Comparison of ENCODE assay signal across 35 mouse cellular contexts in genomic region chr10:79597936-79598230, GRCm38 (mm10). TPM values are rescaled to one million over a fixed set of nuclear protein-coding genes. Genes with fewer than 3 reads are reported as not detected.
"Had no signal": no experiment of that assay in that cellular context is flagged by ENCODE, and none has a peak within 500 bp of the region (broad histone marks: within the 10 kb centered on the region; RNA-seq: fewer than 3 reads in every experiment).

No protein-coding gene starts in this region.

- H3K4me2 ChIP-seq: heart, embryonic 12.5 days; hindbrain, embryonic 12.5 days; hindbrain, embryonic 14.5 days; intestine, embryonic 15.5 days; limb, embryonic 12.5 days had no signal

- H3K9ac ChIP-seq: forebrain, postnatal 0 days; heart, embryonic 12.5 days; hindbrain, embryonic 12.5 days; hindbrain, embryonic 14.5 days; intestine, embryonic 15.5 days; limb, embryonic 12.5 days had no signal

- H3K4me3 ChIP-seq: gastrocnemius, adult 2 months; heart, embryonic 10.5 days; heart, embryonic 12.5 days; hindbrain, embryonic 10.5 days; hindbrain, embryonic 12.5 days; intestine, embryonic 15.5 days; limb, embryonic 10.5 days; limb, embryonic 12.5 days had no signal

- H3K9me3 ChIP-seq: heart, embryonic 10.5 days; heart, embryonic 12.5 days; hindbrain, embryonic 10.5 days; hindbrain, embryonic 12.5 days; intestine, embryonic 15.5 days; limb, embryonic 10.5 days; limb, embryonic 12.5 days had no signal

- ATAC-seq: inflammation-experienced regulatory T-cells, adult 6 months; intestine, embryonic 15.5 days; intestine, postnatal 0 days had no signal

- H3K36me3 ChIP-seq: heart, embryonic 10.5 days; heart, embryonic 12.5 days; hindbrain, embryonic 10.5 days; hindbrain, embryonic 12.5 days; intestine, embryonic 15.5 days; limb, embryonic 10.5 days; limb, embryonic 12.5 days had no signal

- DNase-seq: forebrain, postnatal 0 days; gastrocnemius, adult 2 months; gastrocnemius, postnatal 10 days; gastrocnemius, postnatal 25 days; heart, adult 18-20 months; heart, postnatal 10 days; heart, postnatal 4 days; kidney, adult 18-20 months; kidney, adult 8-10 months; kidney, postnatal 10 days; kidney, postnatal 25 days; kidney, postnatal 4 days; liver had no signal

- H3K27ac ChIP-seq: gastrocnemius, adult 2 months; heart, embryonic 10.5 days; hindbrain, embryonic 10.5 days; hindbrain, embryonic 12.5 days; hindbrain, embryonic 14.5 days; intestine, embryonic 15.5 days; limb, embryonic 10.5 days; limb, embryonic 12.5 days had no signal

- H3K4me1 ChIP-seq: heart, embryonic 10.5 days; heart, embryonic 12.5 days; intestine, embryonic 15.5 days; limb, embryonic 10.5 days; limb, embryonic 12.5 days had no signal

RNA-seq across cellular contexts. Expression of gene Theg, which starts 10.8 kb away (rescaled TPM):
- total RNA-seq: forebrain, postnatal 0 days; gastrocnemius, adult 2 months; gastrocnemius, postnatal 10 days; gastrocnemius, postnatal 25 days; gastrocnemius, postnatal 4 days; granulocyte monocyte progenitor cell, adult 5-6 weeks; heart, adult 18-20 months; heart, adult 8-10 months; heart, postnatal 10 days; heart, postnatal 25 days; heart, postnatal 4 days; layer of hippocampus, postnatal 10 days; left cerebral cortex, postnatal 10 days had no signal
- polyA plus RNA-seq: forebrain, postnatal 0 days; heart, embryonic 10.5 days; heart, embryonic 12.5 days; heart, embryonic 14.5 days; heart, embryonic 16.5 days; hindbrain, embryonic 10.5 days; hindbrain, embryonic 12.5 days; hindbrain, embryonic 14.5 days; hindbrain, embryonic 16.5 days; inflammation-experienced regulatory T-cells, adult 6 months; intestine, embryonic 15.5 days; intestine, postnatal 0 days; kidney, embryonic 14.5 days; kidney, embryonic 16.5 days; limb, embryonic 10.5 days; limb, embryonic 12.5 days; limb, embryonic 14.5 days had no signal

RNA-seq across cellular contexts. Expression of gene C2cd4c, which starts 15.9 kb away (rescaled TPM):
- total RNA-seq: gastrocnemius, postnatal 25 days; granulocyte monocyte progenitor cell, adult 5-6 weeks; heart, postnatal 10 days; heart, postnatal 25 days had no signal
- polyA plus RNA-seq: heart, embryonic 10.5 days; heart, embryonic 12.5 days; heart, embryonic 14.5 days; heart, embryonic 16.5 days; inflammation-experienced regulatory T-cells, adult 6 months; kidney, embryonic 14.5 days; limb, embryonic 10.5 days; limb, embryonic 12.5 days had no signal

RNA-seq across cellular contexts. Expression of gene Shc2, which starts 39.8 kb away (rescaled TPM):
- total RNA-seq: granulocyte monocyte progenitor cell, adult 5-6 weeks had no signal
- polyA plus RNA-seq: inflammation-experienced regulatory T-cells, adult 6 months had no signal

RNA-seq across cellular contexts. Expression of gene Odf3l2, which starts 47.7 kb away (rescaled TPM):
- total RNA-seq: gastrocnemius, postnatal 4 days; granulocyte monocyte progenitor cell, adult 5-6 weeks; heart, adult 18-20 months; heart, adult 8-10 months; heart, postnatal 10 days; heart, postnatal 25 days; heart, postnatal 4 days had no signal
- polyA plus RNA-seq: heart, embryonic 10.5 days; heart, embryonic 12.5 days; heart, embryonic 14.5 days; heart, embryonic 16.5 days; hindbrain, embryonic 10.5 days; hindbrain, embryonic 12.5 days; inflammation-experienced regulatory T-cells, adult 6 months; intestine, embryonic 15.5 days; intestine, postnatal 0 days; kidney, embryonic 14.5 days; kidney, embryonic 16.5 days; limb, embryonic 10.5 days; limb, embryonic 12.5 days had no signal
